Mouse (Mus musculus): ENCODE data around the gene Bves.

DNA sequence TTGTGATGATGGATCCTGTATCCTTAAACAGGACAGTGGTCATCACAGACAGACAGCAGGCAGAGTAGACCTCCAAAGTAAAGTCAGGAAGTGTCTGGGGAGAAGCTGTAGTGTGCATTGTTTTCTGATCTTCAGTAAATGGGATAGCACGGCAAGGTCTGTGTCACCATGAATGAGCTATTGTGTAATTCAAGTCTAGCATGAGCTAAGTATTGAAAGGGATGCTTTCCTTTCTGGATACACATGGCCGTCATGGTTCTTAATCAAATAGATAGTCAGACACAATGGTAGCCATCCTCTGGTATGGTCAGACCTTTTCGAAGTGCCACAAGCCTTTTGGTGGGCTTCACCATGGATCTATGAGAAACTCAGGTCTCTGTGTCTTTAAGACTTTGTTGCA, 15.3 kb upstream of the Bves start:
- TF ChIP-seq EP300 (IDR thresholded peaks at IDR 0.05; ENCODE audit: low read depth) (no peak), CTCF (IDR thresholded peaks at IDR 0.05; ENCODE audit: low read depth) (no peak)
